Mouse (Mus musculus): ENCODE measurements around the gene Tmem80. TPM values are rescaled to one million over a fixed set of nuclear protein-coding genes. Genes with fewer than 3 reads are reported as not detected.

The Tmem80 gene
- 21.8 and 23.3 TPM in 2 replicates for polyA plus RNA-seq (2015; fragmentation: Nextera tagmentation; extraction: Ambion mirVana)

GRCm38 (mm10) chr7:141327469-141328372, at the start of gene Tmem80, which contains the start of gene Deaf1:
TSS of gene Tmem80 (plus strand) at chr7:141327739.
TSS of gene Deaf1 (minus strand) at chr7:141327690.
- peak within 1 kb of the TSS; percentile 97 for H3K27ac ChIP-seq (ENCODE audit: low read depth, low read length)
- H3K4me3 ChIP-seq (ENCODE audit: low read depth, low read length) = peak within 1 kb of the TSS; percentile 62
- peak within 1 kb of the TSS; percentile 89 for H3K9ac ChIP-seq (ENCODE audit: low read depth, low read length)
- under 1% methylated on average over 104 of the region's 105 CpGs for WGBS
- TF ChIP-seq CTCF (IDR thresholded peaks at IDR 0.05; ENCODE audit: low read depth) = no peak
- peaks cover 18% of the 10 kb centered on the region for H3K36me3 ChIP-seq (ENCODE audit: control insufficient read depth, insufficient read depth)
- peaks cover 14% of the 10 kb centered on the region for H3K4me1 ChIP-seq (replicated peaks; ENCODE audit: control insufficient read depth, insufficient read depth, low read length)
- no peaks in the 10 kb centered on the region for H3K27me3 ChIP-seq (replicated peaks; ENCODE audit: control insufficient read depth, insufficient read depth, low read length)
- ATAC-seq = peak; percentile 96
- no peaks in the 10 kb centered on the region for H3K9me3 ChIP-seq (ENCODE audit: control insufficient read depth)
- H3K4me2 ChIP-seq (replicated peaks; ENCODE audit: low read depth) = peak within 1 kb of the TSS; percentile 81

GRCm38 (mm10) chr7:141278766-141279590, 48.6 kb upstream of the Tmem80 start, which contains the start of gene Sct:
TSS of gene Sct (minus strand) at chr7:141279133.
- peak; percentile 82 for TF ChIP-seq CTCF (IDR thresholded peaks at IDR 0.05; ENCODE audit: low read depth)
- no peaks in the 10 kb centered on the region for H3K27me3 ChIP-seq (replicated peaks; ENCODE audit: control insufficient read depth, insufficient read depth, low read length)
- H3K9ac ChIP-seq (ENCODE audit: low read depth, low read length) = peak within 1 kb of the TSS; percentile 60
- ATAC-seq = peak; percentile 31
- no peaks in the 10 kb centered on the region for H3K9me3 ChIP-seq (ENCODE audit: control insufficient read depth)
- H3K36me3 ChIP-seq (ENCODE audit: control insufficient read depth, insufficient read depth) = no peaks in the 10 kb centered on the region; the same call in 1 of the 2 replicates
- 3% methylated on average over 46 of the region's 46 CpGs for WGBS
- peak within 1 kb of the TSS; percentile 93 for H3K27ac ChIP-seq (ENCODE audit: low read depth, low read length)
- peak within 1 kb of the TSS; percentile 45 for H3K4me3 ChIP-seq (ENCODE audit: low read depth, low read length)
- 0 out of 2 replicates have a peak, but pooled peaks cover 6% of the 10 kb centered on the region for H3K4me1 ChIP-seq (replicated peaks; ENCODE audit: control insufficient read depth, insufficient read depth, low read length)
- H3K4me2 ChIP-seq (replicated peaks; ENCODE audit: low read depth) = peak within 1 kb of the TSS; percentile 97

- WGBS = 58% methylated on average over 6 of the region's 6 CpGs
- H3K27me3 ChIP-seq (replicated peaks; ENCODE audit: control insufficient read depth, insufficient read depth, low read length) = no peaks in the 10 kb centered on the region
These were observed 46.1 kb upstream of the Tmem80 start for GRCm38 (mm10) chr7:141281442-141281841.

GRCm38 (mm10) chr7:141282756-141283155, 44.8 kb upstream of the Tmem80 start:
- H3K36me3 ChIP-seq (ENCODE audit: control insufficient read depth, insufficient read depth) = no peaks in the 10 kb centered on the region
- H3K9ac ChIP-seq (ENCODE audit: low read depth, low read length) = no peak overlapping the region
- H3K9me3 ChIP-seq (ENCODE audit: control insufficient read depth) = no peaks in the 10 kb centered on the region
- H3K27ac ChIP-seq (ENCODE audit: low read depth, low read length) = no peak overlapping the region
- H3K27me3 ChIP-seq (replicated peaks; ENCODE audit: control insufficient read depth, insufficient read depth, low read length) = no peaks in the 10 kb centered on the region
- 81% methylated on average over 4 of the region's 4 CpGs for WGBS
- no peak overlapping the region for H3K4me2 ChIP-seq (replicated peaks; ENCODE audit: low read depth)
- no peak overlapping the region for H3K4me3 ChIP-seq (ENCODE audit: low read depth, low read length)
- 0 out of 2 replicates have a peak, but pooled peaks cover 6% of the 10 kb centered on the region for H3K4me1 ChIP-seq (replicated peaks; ENCODE audit: control insufficient read depth, insufficient read depth, low read length)
- no peak for ATAC-seq
- no peak for TF ChIP-seq CTCF (IDR thresholded peaks at IDR 0.05; ENCODE audit: low read depth)

More at GRCm38 (mm10) chr7:141281442-141281841, 46.1 kb upstream of the Tmem80 start:
- Histone ChIP-seq H3K9ac (ENCODE audit: low read depth, low read length) (no peak overlapping the region), H3K4me2 (replicated peaks; ENCODE audit: low read depth) (no peak overlapping the region), H3K4me3 (ENCODE audit: low read depth, low read length) (no peak overlapping the region), H3K9me3 (ENCODE audit: control insufficient read depth) (no peaks in the 10 kb centered on the region), H3K36me3 (ENCODE audit: control insufficient read depth, insufficient read depth) (no peaks in the 10 kb centered on the region), H3K27ac (ENCODE audit: low read depth, low read length) (no peak overlapping the region), H3K4me1 (replicated peaks; ENCODE audit: control insufficient read depth, insufficient read depth, low read length) (0 out of 2 replicates have a peak, but pooled peaks cover 6% of the 10 kb centered on the region)
- ATAC-seq = no peak
- TF ChIP-seq CTCF (IDR thresholded peaks at IDR 0.05; ENCODE audit: low read depth) = no peak

GRCm38 (mm10) chr7:141288042-141288441, 39.5 kb upstream of the Tmem80 start:
- Histone ChIP-seq H3K9me3 (ENCODE audit: control insufficient read depth) (no peaks in the 10 kb centered on the region), H3K36me3 (ENCODE audit: control insufficient read depth, insufficient read depth) (no peaks in the 10 kb centered on the region), H3K4me2 (replicated peaks; ENCODE audit: low read depth) (no peak overlapping the region), H3K9ac (ENCODE audit: low read depth, low read length) (no peak overlapping the region), H3K4me3 (ENCODE audit: low read depth, low read length) (no peak overlapping the region), H3K27me3 (replicated peaks; ENCODE audit: control insufficient read depth, insufficient read depth, low read length) (peaks cover 20% of the 10 kb centered on the region), H3K4me1 (replicated peaks; ENCODE audit: control insufficient read depth, insufficient read depth, low read length) (peaks cover 5% of the 10 kb centered on the region; the same call in 1 of the 2 replicates), H3K27ac (ENCODE audit: low read depth, low read length) (no peak overlapping the region)
- WGBS = 81% methylated on average over 3 of the region's 3 CpGs
- ATAC-seq = no peak
- no peak for TF ChIP-seq CTCF (IDR thresholded peaks at IDR 0.05; ENCODE audit: low read depth)

Data from intestine, postnatal 0 days (tissue).